Mouse (Mus musculus): ENCODE measurements at regions not wholly inside any gene's neighbourhood (a gene's known extent, or its start where the extent isn't known, plus 50 kb on each side); places are given as distances from the start of the nearest gene placed in this dataset.

GRCm38 (mm10) chr6:140161482-140161881 is 120.2 kb upstream of the Plcz1 start:
- no peak overlapping the region for H3K4me3 ChIP-seq (ENCODE audit: low read depth, low read length)

GRCm38 (mm10) chr6:140160946-140161345 is 119.7 kb upstream of the Plcz1 start:
- Histone ChIP-seq H3K36me3 (replicated peaks) (no peaks in the 10 kb centered on the region), H3K27me3 (ENCODE audit: insufficient read depth, low read length) (no peaks in the 10 kb centered on the region), H3K4me1 (ENCODE audit: insufficient read depth, low read depth, low read length) (no peaks in the 10 kb centered on the region), H3K9me3 (replicated peaks) (peaks cover 50% of the 10 kb centered on the region), H3K4me3 (ENCODE audit: low read depth, low read length) (no peak overlapping the region)
- ATAC-seq (ENCODE audit: extremely low read depth, insufficient number of reproducible peaks, low FRiP score, poor library complexity, severe bottlenecking) (no peak), DNase-seq (ENCODE audit: low spot score) (no peak)
- TF ChIP-seq POLR2AphosphoS5 (IDR thresholded peaks at IDR 0.05; ENCODE audit: insufficient replicate concordance, low read depth, low read length) (no peak), CTCF (IDR thresholded peaks at IDR 0.05; ENCODE audit: low read depth, low read length) (no peak), GATA1 (IDR thresholded peaks at IDR 0.05; ENCODE audit: borderline replicate concordance, low read length) (no peak), GATA2 (IDR thresholded peaks at IDR 0.05; ENCODE audit: borderline replicate concordance, low read depth, low read length) (no peak), TAL1 (conservative IDR thresholded peaks at IDR 0.05; ENCODE audit: low read depth, low read length) (no peak)

More at GRCm38 (mm10) chr6:140161482-140161881, 120.2 kb upstream of the Plcz1 start:
- H3K36me3 ChIP-seq (replicated peaks), result no peaks in the 10 kb centered on the region
- no peaks in the 10 kb centered on the region for H3K4me1 ChIP-seq (ENCODE audit: insufficient read depth, low read depth, low read length)
- DNase-seq (ENCODE audit: low spot score) (no peak), ATAC-seq (ENCODE audit: extremely low read depth, insufficient number of reproducible peaks, low FRiP score, poor library complexity, severe bottlenecking) (no peak)
- no peaks in the 10 kb centered on the region for H3K27me3 ChIP-seq (ENCODE audit: insufficient read depth, low read length)
- peaks cover 55% of the 10 kb centered on the region for H3K9me3 ChIP-seq (replicated peaks)
- TF ChIP-seq GATA2 (IDR thresholded peaks at IDR 0.05; ENCODE audit: borderline replicate concordance, low read depth, low read length) (no peak), GATA1 (IDR thresholded peaks at IDR 0.05; ENCODE audit: borderline replicate concordance, low read length) (no peak), POLR2AphosphoS5 (IDR thresholded peaks at IDR 0.05; ENCODE audit: insufficient replicate concordance, low read depth, low read length) (no peak), CTCF (IDR thresholded peaks at IDR 0.05; ENCODE audit: low read depth, low read length) (no peak), TAL1 (conservative IDR thresholded peaks at IDR 0.05; ENCODE audit: low read depth, low read length) (no peak)

- DNase-seq (ENCODE audit: low spot score), result no peak
- no peaks in the 10 kb centered on the region for H3K36me3 ChIP-seq (replicated peaks)
- TF ChIP-seq POLR2AphosphoS5 (IDR thresholded peaks at IDR 0.05; ENCODE audit: insufficient replicate concordance, low read depth, low read length) (no peak), GATA2 (IDR thresholded peaks at IDR 0.05; ENCODE audit: borderline replicate concordance, low read depth, low read length) (no peak), GATA1 (IDR thresholded peaks at IDR 0.05; ENCODE audit: borderline replicate concordance, low read length) (no peak), CTCF (IDR thresholded peaks at IDR 0.05; ENCODE audit: low read depth, low read length) (no peak), TAL1 (conservative IDR thresholded peaks at IDR 0.05; ENCODE audit: low read depth, low read length) (no peak)
- ATAC-seq (ENCODE audit: extremely low read depth, insufficient number of reproducible peaks, low FRiP score, poor library complexity, severe bottlenecking), result no peak
- no peaks in the 10 kb centered on the region for H3K4me1 ChIP-seq (ENCODE audit: insufficient read depth, low read depth, low read length)
- H3K27me3 ChIP-seq (ENCODE audit: insufficient read depth, low read length), result no peaks in the 10 kb centered on the region
- peaks cover 46% of the 10 kb centered on the region for H3K9me3 ChIP-seq (replicated peaks)
- H3K4me3 ChIP-seq (ENCODE audit: low read depth, low read length), result no peak overlapping the region
These were observed 117.7 kb upstream of the Plcz1 start for GRCm38 (mm10) chr6:140158986-140159385.

- no peak for DNase-seq (ENCODE audit: low spot score)
- H3K4me3 ChIP-seq (ENCODE audit: low read depth, low read length), result no peak overlapping the region
- ATAC-seq (ENCODE audit: extremely low read depth, insufficient number of reproducible peaks, low FRiP score, poor library complexity, severe bottlenecking), result no peak
- H3K9me3 ChIP-seq (replicated peaks), result peaks cover 48% of the 10 kb centered on the region
- TF ChIP-seq GATA2 (IDR thresholded peaks at IDR 0.05; ENCODE audit: borderline replicate concordance, low read depth, low read length) (no peak), CTCF (IDR thresholded peaks at IDR 0.05; ENCODE audit: low read depth, low read length) (no peak), POLR2AphosphoS5 (IDR thresholded peaks at IDR 0.05; ENCODE audit: insufficient replicate concordance, low read depth, low read length) (no peak), GATA1 (IDR thresholded peaks at IDR 0.05; ENCODE audit: borderline replicate concordance, low read length) (no peak), TAL1 (conservative IDR thresholded peaks at IDR 0.05; ENCODE audit: low read depth, low read length) (no peak)
- no peaks in the 10 kb centered on the region for H3K4me1 ChIP-seq (ENCODE audit: insufficient read depth, low read depth, low read length)
- H3K27me3 ChIP-seq (ENCODE audit: insufficient read depth, low read length), result no peaks in the 10 kb centered on the region
- H3K36me3 ChIP-seq (replicated peaks), result no peaks in the 10 kb centered on the region
These were observed 116.1 kb upstream of the Plcz1 start for GRCm38 (mm10) chr6:140157375-140157774.

- Histone ChIP-seq H3K4me1 (ENCODE audit: insufficient read depth, low read depth, low read length) (no peaks in the 10 kb centered on the region), H3K9me3 (replicated peaks) (peaks cover 31% of the 10 kb centered on the region), H3K36me3 (replicated peaks) (no peaks in the 10 kb centered on the region), H3K4me3 (ENCODE audit: low read depth, low read length) (no peak overlapping the region), H3K27me3 (ENCODE audit: insufficient read depth, low read length) (no peaks in the 10 kb centered on the region)
- ATAC-seq (ENCODE audit: extremely low read depth, insufficient number of reproducible peaks, low FRiP score, poor library complexity, severe bottlenecking) (no peak), DNase-seq (ENCODE audit: low spot score) (no peak)
- TF ChIP-seq TAL1 (conservative IDR thresholded peaks at IDR 0.05; ENCODE audit: low read depth, low read length) (no peak), CTCF (IDR thresholded peaks at IDR 0.05; ENCODE audit: low read depth, low read length) (no peak), GATA1 (IDR thresholded peaks at IDR 0.05; ENCODE audit: borderline replicate concordance, low read length) (no peak), POLR2AphosphoS5 (IDR thresholded peaks at IDR 0.05; ENCODE audit: insufficient replicate concordance, low read depth, low read length) (no peak), GATA2 (IDR thresholded peaks at IDR 0.05; ENCODE audit: borderline replicate concordance, low read depth, low read length) (no peak)
These were observed 111.3 kb upstream of the Plcz1 start for GRCm38 (mm10) chr6:140152418-140153176.

- Histone ChIP-seq H3K9me3 (replicated peaks) (peaks cover 40% of the 10 kb centered on the region), H3K27me3 (ENCODE audit: insufficient read depth, low read length) (no peaks in the 10 kb centered on the region), H3K36me3 (replicated peaks) (no peaks in the 10 kb centered on the region), H3K4me1 (ENCODE audit: insufficient read depth, low read depth, low read length) (no peaks in the 10 kb centered on the region), H3K4me3 (ENCODE audit: low read depth, low read length) (no peak overlapping the region)
- DNase-seq (ENCODE audit: low spot score) (no peak), ATAC-seq (ENCODE audit: extremely low read depth, insufficient number of reproducible peaks, low FRiP score, poor library complexity, severe bottlenecking) (no peak)
- TF ChIP-seq GATA2 (IDR thresholded peaks at IDR 0.05; ENCODE audit: borderline replicate concordance, low read depth, low read length), result no peak
- no peak for TF ChIP-seq GATA1 (IDR thresholded peaks at IDR 0.05; ENCODE audit: borderline replicate concordance, low read length)
- TF ChIP-seq POLR2AphosphoS5 (IDR thresholded peaks at IDR 0.05; ENCODE audit: insufficient replicate concordance, low read depth, low read length), result no peak
- TF ChIP-seq TAL1 (conservative IDR thresholded peaks at IDR 0.05; ENCODE audit: low read depth, low read length), result no peak
- no peak for TF ChIP-seq CTCF (IDR thresholded peaks at IDR 0.05; ENCODE audit: low read depth, low read length)
These were observed 107.5 kb upstream of the Plcz1 start for GRCm38 (mm10) chr6:140148628-140149245.

All from G1E (cell line).